8 mouse cellular contexts compared by ENCODE assay signal in the genomic region with DNA sequence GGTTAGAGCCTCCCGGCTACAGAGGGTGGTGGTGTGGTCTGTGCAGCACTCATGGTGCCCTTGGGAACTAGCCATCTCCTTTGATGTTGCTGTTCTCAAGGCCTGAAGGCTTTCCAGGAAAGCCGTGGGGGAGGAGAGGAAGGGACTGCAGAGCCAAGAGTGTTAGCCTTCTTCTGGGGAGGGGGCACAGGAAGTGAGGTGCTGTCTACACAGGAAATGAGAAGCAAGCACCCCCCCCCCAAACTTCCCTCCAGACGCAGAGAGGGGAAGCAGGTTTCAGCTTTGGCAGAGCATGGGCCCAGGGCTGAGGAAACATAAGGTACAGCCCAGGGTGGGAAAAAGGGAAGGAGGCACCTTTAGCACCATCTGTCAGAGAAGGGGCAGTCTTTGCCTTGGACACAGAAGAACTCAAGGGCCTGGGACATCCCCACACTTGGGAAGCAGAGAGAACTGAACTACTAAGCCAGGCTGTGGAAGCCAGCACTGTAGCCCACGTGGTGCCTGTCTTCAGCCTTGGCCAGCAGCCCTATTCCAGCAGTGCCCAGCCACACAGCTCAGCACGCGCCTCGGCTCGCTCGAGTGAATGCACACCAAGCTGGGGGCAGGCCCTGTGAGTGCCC. TPM values are rescaled to one million over a fixed set of nuclear protein-coding genes. Genes with fewer than 3 reads are reported as not detected.
DNase-seq lines count a peak whose midpoint lies in the region; ATAC-seq lines count a peak whose summit lies in the region.

No protein-coding gene starts in this region.

- no peak overlapping the region for H3K4me3 ChIP-seq in forebrain, embryonic 11.5 days (ENCODE audit: low read depth, low read length)

- H3K4me2 ChIP-seq in forebrain, embryonic 11.5 days (ENCODE audit: low read depth, low read length, severe bottlenecking), result no peak overlapping the region

- no peak overlapping the region for H3K9ac ChIP-seq in forebrain, embryonic 11.5 days (ENCODE audit: low read length)

- H3K4me1 ChIP-seq in forebrain, embryonic 11.5 days (replicated peaks; ENCODE audit: control insufficient read depth, insufficient read depth, low read length), result no peaks in the 10 kb centered on the region; the same call in 1 of the 2 replicates

- intact Hi-C loops in heart, postnatal 25 days (cut with DNase I), result no loop called here
- intact Hi-C loops in heart, postnatal 14 days (cut with DNase I), result no loop called here
- intact Hi-C loops in left cerebral cortex, postnatal 36 days (cut with DNase I), result no loop called here

- no peaks in the 10 kb centered on the region for H3K36me3 ChIP-seq in forebrain, embryonic 11.5 days (ENCODE audit: control insufficient read depth, insufficient read depth, low read length)

- ATAC-seq in forebrain, embryonic 11.5 days (replicated peaks; ENCODE audit: low FRiP score), result no peak
- no peak for ATAC-seq in erythroid progenitor cell, adult 5-6 weeks (replicated peaks; ENCODE audit: low FRiP score, poor library complexity, severe bottlenecking)

- 0 out of 2 replicates have a peak overlapping the region, but pooled peaks have one; percentile 12 for H3K27ac ChIP-seq in forebrain, embryonic 11.5 days (ENCODE audit: low read depth, low read length)

- no peaks in the 10 kb centered on the region for H3K9me3 ChIP-seq in forebrain, embryonic 11.5 days (ENCODE audit: control insufficient read depth, low read length)

- DNase-seq in heart, adult 18-20 months, result peak; percentile 70 to 74
- no peak for DNase-seq in heart, postnatal 25 days (ENCODE audit: low spot score)
- peak; percentile 88 for DNase-seq in adrenal gland, adult 2 months
- no peak for DNase-seq in forebrain, embryonic 11.5 days (ENCODE audit: low spot score)
- peak; percentile 59 to 71 for DNase-seq in heart, postnatal 14 days
- peak; percentile 51 to 64 for DNase-seq in left cerebral cortex, postnatal 36 days (ENCODE audit: low spot score in 2 of 2)
- peak; percentile 41 for DNase-seq in naive thymus-derived CD4-positive, alpha-beta T cell, adult 2 months (ENCODE audit: low read depth)

- no peaks in the 10 kb centered on the region for H3K27me3 ChIP-seq in forebrain, embryonic 11.5 days (ENCODE audit: control insufficient read depth, insufficient read depth, low read length)

- 88% methylated on average over 9 of the region's 9 CpGs for WGBS in forebrain, embryonic 11.5 days

RNA-seq across cellular contexts. Expression of gene Nckap5l, which starts 8.3 kb away (rescaled TPM):
- total RNA-seq in heart, adult 18-20 months (2021), result 1 to 10 TPM; 2.5 to 3.8 TPM
- 1 to 10 TPM; 6.4 to 7.6 TPM for total RNA-seq in heart, postnatal 25 days (2021)
- total RNA-seq in adrenal gland, adult 2 months (2021), result 10 to 100 TPM; 16.8 to 20.4 TPM
- 35.2 and 43.9 TPM in 2 replicates for polyA plus RNA-seq in adrenal gland, adult 2 months (2012; rRNA removed)
- polyA plus RNA-seq in forebrain, embryonic 11.5 days (2014; fragmentation: Nextera tagmentation; extraction: Ambion mirVana), result 12.0 and 12.2 TPM in 2 replicates
- 10 to 100 TPM; 11.2 to 13.6 TPM for total RNA-seq in heart, postnatal 14 days (2021)
- 10 to 100 TPM; 19.4 to 21.4 TPM for total RNA-seq in left cerebral cortex, postnatal 36 days (2021)
- total RNA-seq in erythroid progenitor cell, adult 5-6 weeks (2015; ENCODE audit: low replicate concordance), result 0.84 TPM in 1 of 2 replicates, not detected in the other
- not detected in 2 replicates for total RNA-seq in erythroid progenitor cell, adult 5-6 weeks (2017; ENCODE audit: low replicate concordance)

RNA-seq across cellular contexts. Expression of gene Bcdin3d, which starts 25.3 kb away (rescaled TPM):
- 1 to 10 TPM; 3.7 to 3.9 TPM for total RNA-seq in heart, adult 18-20 months (2021)
- 1 to 10 TPM; 3.2 to 4.0 TPM for total RNA-seq in heart, postnatal 25 days (2021)
- 1 to 10 TPM; 4.5 to 6.4 TPM for total RNA-seq in adrenal gland, adult 2 months (2021)
- 3.3 and 4.7 TPM in 2 replicates for polyA plus RNA-seq in adrenal gland, adult 2 months (2012; rRNA removed)
- polyA plus RNA-seq in forebrain, embryonic 11.5 days (2014; fragmentation: Nextera tagmentation; extraction: Ambion mirVana), result 20.0 and 21.5 TPM in 2 replicates
- total RNA-seq in heart, postnatal 14 days (2021), result 1 to 10 TPM; 3.9 to 4.9 TPM
- total RNA-seq in left cerebral cortex, postnatal 36 days (2021), result 1 to 10 TPM; 3.9 to 6.6 TPM
- 1.3 and 1.4 TPM in 2 replicates for total RNA-seq in erythroid progenitor cell, adult 5-6 weeks (2015; ENCODE audit: low replicate concordance)
- total RNA-seq in erythroid progenitor cell, adult 5-6 weeks (2017; ENCODE audit: low replicate concordance), result 0.51 and 1.3 TPM in 2 replicates

RNA-seq across cellular contexts. Expression of gene Tmbim6, which starts 56.6 kb away (rescaled TPM):
- 100 to 1,000 TPM; 225 to 256 TPM for total RNA-seq in heart, adult 18-20 months (2021)
- total RNA-seq in heart, postnatal 25 days (2021), result 100 to 1,000 TPM; 207 to 215 TPM
- 100 to 1,000 TPM; 549 to 716 TPM for total RNA-seq in adrenal gland, adult 2 months (2021)
- 1,176 and 1,311 TPM in 2 replicates for polyA plus RNA-seq in adrenal gland, adult 2 months (2012; rRNA removed)
- polyA plus RNA-seq in forebrain, embryonic 11.5 days (2014; fragmentation: Nextera tagmentation; extraction: Ambion mirVana), result 229 and 267 TPM in 2 replicates
- total RNA-seq in heart, postnatal 14 days (2021), result 100 to 1,000 TPM; 216 to 219 TPM
- 100 to 1,000 TPM; 319 to 339 TPM for total RNA-seq in left cerebral cortex, postnatal 36 days (2021)
- 179 and 219 TPM in 2 replicates for total RNA-seq in erythroid progenitor cell, adult 5-6 weeks (2015; ENCODE audit: low replicate concordance)
- 95.3 and 151 TPM in 2 replicates for total RNA-seq in erythroid progenitor cell, adult 5-6 weeks (2017; ENCODE audit: low replicate concordance)

Comparison
In these comparisons a context has a peak if more than half of its experiments do, and no peak if none do; other contexts are left out.
1. DNase-seq: peak in heart, adult 18-20 months (2 of 2), adrenal gland, adult 2 months (single experiment), heart, postnatal 14 days (2 of 2), left cerebral cortex, postnatal 36 days (2 of 2) and naive thymus-derived CD4-positive, alpha-beta T cell, adult 2 months (single experiment); none in heart, postnatal 25 days (single experiment) and forebrain, embryonic 11.5 days (single experiment).